Mouse (Mus musculus) CD4-positive, CD25-positive, alpha-beta regulatory T cell, adult 2 months (primary cell): ENCODE results near the gene Lmtk2.
A peak's percentile ranks its signal among the peaks of the same experiment; 100 is the strongest.

Experiments
- DNase-seq: peaks from one replicate; pipeline ENCODE4 v3.0.0-alpha.2; 2012; ENCODE audit warnings: low read depth, low spot score

The Lmtk2 gene

DNA sequence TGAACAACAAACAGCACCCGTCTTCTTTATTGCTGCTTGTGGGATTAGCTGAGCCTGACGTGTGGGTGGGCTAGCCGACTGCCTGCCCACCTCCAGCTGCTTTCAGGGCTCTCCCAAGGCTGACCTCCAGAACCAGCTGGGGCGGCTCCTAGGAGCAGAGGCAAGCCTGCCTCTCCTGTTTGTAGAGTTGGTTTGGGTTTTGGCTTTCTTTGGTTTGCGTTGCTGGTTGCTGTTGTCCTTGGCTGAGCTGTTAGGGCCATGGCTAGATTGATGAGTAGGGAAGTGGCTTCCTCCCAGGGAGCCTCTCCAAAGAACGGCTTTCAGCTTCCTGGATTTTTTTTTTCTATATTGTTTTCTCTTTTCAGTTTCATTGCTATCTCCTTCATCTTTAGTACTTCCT is 78.0 kb downstream of the Lmtk2 start:
- no peak for DNase-seq

DNA sequence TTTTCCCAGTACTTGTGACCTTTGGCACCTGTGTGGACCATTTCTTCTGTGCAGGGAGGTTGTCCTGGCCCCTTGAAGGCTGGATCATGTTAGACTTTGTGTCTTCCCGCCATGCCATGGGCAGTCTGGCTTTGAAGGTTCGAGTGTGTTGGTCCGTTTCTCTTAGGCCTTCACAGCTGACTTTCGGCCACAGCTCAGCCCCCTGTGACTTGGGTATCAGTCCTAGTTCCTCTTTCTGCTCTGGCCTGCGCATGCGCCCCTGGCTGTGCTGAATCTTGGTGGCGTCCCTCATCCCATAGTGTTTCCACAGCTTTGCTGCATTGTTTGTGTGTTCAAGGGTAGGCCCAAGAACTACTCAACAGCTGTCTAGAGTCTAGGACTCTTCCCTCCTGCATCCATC is 81.0 kb downstream of the Lmtk2 start:
- no peak for DNase-seq

DNA sequence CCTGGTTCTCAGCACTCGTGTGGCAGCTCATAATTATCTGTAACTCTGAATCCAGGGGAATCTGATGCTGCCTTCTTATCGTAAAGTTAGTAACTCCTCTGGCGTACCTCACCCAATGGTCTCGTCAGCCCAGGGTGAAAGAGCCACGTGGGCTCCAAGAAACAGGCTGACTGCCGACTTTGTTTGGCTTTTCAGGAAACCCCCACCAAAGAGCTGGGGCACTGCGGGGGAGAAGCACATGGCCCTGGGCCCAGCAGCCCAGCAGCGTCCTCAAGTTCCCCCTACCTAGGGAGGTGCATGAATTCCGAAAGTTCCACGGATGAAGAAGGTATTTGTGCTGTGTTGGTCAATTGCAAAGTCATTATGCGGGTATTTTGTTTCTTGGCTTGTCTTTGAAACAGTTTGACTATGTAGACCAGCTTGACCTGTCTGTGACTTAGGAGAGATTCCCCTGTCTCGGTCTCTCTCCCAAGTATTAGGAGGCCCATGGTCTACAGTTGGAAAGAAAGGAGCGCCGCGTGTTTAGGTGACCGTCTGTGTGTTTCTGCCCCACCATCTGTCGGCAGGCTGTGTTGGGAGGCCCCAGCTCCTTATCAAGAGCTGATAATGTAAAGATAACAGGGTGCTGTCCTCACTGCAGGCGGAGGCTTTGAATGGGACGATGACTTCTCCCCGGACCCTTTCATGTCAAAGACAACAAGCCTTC is 82.5 kb downstream of the Lmtk2 start:
- no peak for DNase-seq

DNA sequence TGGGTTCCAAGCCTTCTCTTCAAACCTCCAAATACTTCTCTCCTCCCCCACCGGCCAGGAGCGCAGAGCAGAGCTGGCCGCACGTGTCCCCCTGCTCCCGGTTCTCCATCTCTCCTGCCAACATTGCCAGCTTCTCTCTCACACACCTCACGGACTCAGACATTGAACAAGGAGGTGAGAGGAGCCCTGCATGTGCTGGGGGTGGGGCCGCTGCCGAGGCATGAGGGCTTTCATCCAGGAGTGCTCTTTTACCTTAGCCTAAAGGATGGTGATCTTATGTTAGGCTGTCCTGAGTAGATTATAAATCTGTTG is 83.0 kb downstream of the Lmtk2 start:
- no peak for DNase-seq

DNA sequence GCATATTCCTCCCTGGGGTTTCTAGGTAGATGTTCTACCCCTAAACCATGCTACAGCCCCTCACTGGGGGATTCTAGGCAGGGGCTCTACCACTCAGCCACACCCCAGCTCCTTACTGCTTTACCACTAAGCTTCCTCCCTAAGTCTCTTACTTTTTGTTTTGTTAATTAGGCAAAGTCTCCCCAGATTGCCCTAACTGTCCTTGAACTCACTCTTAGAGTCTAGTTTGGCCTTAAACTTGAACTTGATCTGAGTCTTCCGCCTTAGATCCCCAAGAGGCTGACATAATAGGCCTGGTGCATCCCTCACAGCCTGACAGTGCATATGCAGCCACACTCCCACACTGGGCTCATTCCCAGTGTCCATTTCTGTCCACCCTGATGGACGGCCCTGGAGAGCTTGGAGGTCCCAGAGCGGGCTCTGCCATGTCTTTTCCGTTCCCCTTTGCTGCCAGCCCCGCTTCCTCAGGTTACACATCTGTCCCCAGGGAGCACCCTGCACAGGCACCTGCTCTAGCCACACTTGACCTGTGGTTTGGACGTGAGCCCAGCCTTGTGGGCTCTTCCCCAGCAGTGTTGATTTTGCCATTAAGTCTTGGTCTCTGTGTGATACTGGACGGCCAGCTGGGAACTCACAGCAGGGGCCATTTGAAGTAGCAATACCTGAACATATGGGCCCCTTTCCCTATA is 83.6 kb downstream of the Lmtk2 start:
- no peak for DNase-seq

DNA sequence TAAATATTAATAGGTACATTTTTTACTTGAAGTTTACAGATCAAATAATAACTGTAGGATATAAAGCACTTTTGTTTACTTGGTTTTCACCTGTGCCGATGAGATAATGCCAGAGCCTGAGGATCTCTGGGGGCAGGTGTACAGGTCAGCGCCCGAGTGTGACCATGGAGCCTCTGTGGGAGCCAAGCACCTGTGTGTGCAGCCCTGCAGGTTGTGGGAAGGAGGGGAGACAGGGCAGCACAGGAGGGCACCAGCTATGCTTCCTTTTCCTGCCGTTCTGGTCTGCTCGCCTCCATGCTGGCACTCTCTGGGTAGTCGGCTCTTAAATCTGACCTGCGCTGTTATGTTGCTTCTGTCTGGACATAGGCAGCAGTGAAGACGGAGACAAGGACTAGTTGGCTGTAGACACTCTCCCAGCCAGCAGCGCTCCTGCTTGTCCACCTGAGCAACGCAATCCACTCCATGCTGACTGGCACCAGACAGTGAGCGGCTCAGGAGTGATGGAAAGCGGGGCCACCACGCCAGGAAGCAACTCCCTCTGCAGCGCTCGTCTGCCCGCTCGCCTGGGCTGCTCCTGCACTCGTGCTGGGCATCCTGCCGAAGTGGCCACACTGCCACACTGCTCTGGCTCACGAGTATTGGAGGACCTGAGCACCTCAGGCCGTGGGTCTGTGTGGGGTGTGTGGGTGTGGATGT is 84.3 kb downstream of the Lmtk2 start:
- no peak for DNase-seq

DNA sequence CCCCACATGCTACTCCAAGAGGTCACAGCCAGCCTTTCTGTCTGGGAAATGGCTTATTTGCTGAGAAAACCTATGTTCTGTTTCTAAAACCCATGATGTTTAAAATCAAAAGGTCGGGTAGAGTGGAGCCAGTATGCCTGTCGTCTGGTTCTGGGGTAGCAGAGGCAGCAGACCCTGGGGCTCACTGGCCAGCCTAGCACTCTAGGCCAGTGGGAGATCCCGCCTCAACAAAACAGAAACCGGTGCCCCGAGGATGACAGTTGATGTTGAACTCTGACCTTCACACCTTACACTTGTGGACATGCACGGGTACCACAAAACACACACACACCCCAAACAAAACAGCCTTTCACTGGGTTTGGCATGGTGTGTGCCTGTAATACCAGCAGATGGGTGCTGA is 88.2 kb downstream of the Lmtk2 start:
- DNase-seq = no peak

DNA sequence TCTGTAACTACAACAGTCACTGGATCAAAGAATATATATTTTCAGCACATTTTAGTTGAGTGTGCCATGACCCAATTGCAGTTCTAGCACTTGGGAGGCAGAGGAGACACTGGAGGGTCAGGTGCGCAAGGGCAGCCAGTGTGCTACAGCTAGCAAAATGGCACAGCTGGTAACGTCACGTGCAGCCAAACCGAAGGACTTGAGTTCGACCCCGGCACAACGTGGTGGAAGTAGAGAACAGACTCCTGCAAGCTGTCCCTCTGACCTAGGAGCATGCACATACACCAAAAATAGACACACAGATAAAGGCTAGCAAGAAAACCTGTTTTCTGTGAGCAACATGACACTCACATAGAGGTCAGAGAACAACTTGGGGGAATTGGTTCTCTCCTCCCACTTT is 89.1 kb downstream of the Lmtk2 start:
- no peak for DNase-seq

DNA sequence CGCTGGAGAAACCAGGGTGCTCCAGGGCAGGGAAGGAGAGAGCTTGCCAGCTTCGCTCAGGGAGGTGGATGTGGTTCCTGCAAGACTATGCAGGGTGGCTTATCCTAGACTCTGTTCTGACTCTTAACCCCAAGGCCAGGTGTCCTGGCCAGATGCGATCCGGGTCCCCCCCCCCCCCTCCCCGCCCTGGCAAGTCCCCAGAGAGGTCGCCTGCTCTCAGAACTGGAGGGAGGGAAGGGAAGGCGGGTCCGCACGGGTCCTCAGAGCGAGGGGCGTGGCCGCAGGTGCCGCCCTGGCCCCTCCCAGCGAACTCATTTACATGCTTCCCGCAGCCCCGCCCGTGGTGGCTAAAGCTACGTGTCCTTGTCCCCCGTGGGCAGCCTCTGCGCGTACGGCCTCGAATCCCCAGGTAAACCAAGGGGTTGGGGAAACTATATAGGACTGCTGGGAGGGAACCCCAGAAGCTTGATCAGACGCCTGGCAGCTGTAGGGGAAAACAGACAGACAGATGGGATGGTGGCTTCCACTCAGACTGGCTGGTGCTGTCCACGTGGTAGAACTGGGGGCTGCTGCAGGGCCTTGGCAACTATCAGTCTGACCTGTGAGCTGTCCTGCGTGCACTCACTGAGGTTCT is 89.8 kb downstream of the Lmtk2 start, which contains the start of gene Bhlha15:
TSS of gene Bhlha15 (plus strand) at position 337 of the 634 bp plus-strand sequence.
- peak; percentile 62 for DNase-seq

DNA sequence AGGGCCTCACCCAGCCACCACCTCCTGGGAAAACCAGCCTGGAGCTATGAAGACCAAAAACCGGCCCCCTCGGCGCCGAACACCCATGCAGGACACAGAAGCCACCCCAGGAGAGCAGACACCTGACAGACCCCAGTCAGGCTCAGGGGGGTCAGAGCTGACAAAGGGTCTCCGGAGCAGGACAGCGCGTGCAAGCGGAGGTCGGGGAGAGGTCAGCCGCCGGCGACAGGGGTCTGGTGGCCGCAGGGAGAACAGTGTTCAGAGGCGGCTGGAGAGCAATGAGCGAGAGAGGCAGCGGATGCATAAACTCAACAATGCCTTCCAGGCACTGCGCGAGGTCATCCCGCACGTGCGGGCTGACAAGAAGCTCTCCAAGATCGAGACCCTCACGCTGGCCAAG is 90.8 kb downstream of the Lmtk2 start:
- DNase-seq = no peak

DNA sequence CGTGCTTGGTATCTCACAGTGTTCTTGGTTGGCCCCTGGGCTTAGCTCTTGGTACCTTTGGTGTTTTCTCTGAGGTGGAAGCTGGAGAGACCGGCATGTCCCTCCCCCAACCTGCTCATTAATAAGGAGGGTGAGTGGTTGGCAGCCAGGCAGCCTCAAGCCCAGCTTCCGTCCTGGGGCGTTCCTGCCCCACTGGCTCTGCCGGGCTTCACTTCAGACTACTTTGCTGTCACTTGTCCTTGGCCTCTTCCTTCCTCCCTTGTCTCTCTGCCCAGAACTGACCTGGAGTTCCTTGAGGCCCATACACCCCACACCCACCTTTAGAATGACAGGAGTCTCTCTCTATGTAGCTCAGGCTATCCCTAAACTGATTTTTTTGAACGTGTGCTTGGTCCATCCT is 92.4 kb downstream of the Lmtk2 start:
- DNase-seq = no peak

DNA sequence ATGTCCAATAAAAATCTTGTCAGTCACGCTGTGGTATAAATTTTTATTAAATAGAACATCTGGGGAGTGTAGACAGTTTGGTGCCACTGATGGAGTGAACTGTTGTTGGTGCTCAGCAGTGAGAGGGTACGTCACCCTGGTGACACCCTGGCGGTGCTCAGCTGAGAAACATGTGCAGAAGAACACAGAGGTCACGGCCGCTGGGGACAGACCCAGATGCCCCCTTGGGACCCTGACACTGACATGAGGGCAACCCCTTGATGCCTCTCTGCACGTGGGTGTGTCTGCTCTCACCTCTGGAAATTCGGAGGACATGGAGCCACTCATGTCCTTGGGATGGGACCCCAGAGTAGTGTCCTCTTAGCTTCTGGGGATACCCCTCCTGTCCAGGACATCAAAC is 94.2 kb downstream of the Lmtk2 start:
- DNase-seq = no peak

DNA sequence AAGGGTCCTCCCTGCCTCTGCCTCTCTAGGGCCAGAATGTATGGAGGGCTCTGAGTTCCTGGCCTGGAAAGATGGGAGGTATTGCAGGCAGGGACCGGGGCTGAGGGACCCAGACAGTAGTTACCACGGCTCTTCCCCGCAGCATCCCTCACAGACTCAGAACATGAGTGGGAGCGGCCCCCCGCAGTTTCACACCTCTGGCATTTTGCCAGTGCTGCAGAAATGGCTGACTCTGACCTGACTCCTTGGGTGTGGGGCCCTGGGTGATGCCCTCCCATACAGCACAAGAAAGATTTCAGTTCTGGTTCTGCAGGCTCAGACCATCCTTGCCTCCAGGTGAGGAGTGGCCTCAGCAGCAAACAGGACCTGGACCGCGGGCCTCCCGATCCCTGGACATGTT is 95.3 kb downstream of the Lmtk2 start:
- DNase-seq = no peak

DNA sequence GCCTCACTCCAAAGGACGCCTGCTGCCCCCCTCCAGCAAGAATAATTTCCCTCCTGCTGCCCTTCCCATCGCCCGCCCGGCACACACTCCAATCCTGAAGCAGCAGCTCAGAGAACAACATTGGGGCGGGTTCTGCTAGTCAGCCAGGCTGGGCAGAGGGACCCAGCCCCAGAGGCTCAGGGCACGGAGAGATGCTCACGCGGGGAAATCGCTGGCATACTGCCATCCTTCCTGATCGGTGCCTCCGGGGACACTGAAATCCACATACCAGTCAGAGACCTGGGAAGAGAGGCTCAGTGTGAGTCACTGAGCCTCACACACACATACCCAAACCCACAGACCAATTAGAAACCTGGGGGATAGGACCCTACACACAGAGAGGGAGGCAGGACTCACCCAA is 100.4 kb downstream of the Lmtk2 start:
- DNase-seq = no peak

DNA sequence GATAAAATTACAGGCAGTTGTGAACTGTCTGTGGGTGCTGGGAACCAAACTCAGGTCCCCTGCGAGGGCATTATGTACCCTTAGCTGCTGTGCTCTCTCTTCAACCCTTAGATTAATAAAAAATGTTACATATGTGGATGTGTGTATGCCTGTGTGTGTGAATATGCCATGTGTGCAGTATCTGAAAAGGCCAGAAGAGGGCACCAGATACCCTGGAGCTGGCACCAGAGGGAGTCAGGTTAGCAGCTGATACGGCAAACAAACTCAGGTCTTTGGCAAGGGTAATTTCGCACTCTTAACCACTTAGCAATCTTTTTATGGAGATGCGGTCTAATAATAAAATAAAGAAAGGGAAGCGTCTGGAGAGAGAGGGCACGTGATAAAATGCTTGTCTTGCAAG is 102.2 kb downstream of the Lmtk2 start:
- DNase-seq = peak; percentile 46

DNA sequence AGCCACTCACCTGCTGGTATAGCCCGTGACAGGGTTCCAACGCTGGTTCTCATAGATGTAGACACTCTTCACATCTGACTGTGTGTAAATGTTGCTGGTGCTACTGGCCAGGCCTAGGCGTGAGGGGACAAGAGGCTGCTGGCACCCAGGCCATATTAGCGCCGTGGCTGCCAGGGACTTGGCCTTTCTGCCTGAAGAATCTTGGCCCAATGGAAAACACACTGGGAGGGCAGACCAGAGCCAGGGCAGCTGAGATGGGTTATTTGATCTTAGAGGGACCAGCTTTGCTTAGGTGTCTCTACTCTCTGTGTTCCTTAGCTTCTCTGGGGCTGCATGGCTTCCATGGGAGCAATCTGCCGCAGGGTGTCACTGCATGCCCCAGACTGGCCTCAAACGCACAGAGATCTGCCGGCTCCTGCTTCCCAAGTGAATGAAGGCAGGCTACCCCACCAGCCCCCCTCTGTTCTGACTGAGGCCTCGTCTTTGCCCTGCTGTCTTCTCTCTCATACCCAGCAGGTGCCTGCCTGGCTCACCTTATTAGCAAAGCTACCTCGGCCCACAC is 103.2 kb downstream of the Lmtk2 start:
- DNase-seq = no peak

DNA sequence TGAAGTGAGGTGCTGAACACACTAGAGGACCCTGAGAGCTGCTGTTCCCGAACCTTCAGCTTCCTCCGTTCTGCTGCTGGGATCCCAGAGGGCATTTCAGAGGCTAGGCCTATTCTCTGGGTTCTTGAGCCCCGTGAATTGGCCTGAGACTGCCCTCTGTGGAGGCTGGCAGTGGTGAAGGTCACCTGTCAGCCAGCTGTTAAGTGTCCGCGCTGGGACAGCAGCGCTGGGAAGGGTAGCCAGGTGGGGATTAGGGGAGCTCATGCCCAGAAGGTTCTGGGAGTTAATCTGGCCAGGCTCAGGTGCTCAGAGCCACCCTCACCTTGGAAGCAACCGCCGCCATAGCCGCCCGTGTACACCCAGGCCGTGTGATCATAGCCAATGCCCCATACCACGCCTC is 104.1 kb downstream of the Lmtk2 start:
- no peak for DNase-seq

DNA sequence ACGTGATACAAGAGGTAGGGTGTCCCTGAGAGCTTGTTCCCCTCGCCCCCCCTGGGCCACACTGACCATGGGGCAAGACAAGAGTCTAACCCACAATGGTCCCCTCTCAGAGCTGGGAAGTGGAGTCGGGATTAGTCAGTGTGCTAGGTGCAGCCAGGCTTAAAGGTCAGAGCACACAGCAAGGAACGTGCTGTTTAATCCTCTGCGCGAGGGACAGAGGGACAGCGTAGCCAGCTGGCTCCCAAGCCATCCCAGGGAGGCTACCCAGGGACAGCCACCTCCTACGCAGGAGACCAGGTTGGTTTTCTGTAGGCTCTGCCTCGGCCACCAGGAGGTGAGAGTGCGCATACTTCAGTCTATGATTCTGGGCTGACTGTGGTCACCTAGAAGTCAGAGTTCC is 104.7 kb downstream of the Lmtk2 start:
- DNase-seq = no peak

DNA sequence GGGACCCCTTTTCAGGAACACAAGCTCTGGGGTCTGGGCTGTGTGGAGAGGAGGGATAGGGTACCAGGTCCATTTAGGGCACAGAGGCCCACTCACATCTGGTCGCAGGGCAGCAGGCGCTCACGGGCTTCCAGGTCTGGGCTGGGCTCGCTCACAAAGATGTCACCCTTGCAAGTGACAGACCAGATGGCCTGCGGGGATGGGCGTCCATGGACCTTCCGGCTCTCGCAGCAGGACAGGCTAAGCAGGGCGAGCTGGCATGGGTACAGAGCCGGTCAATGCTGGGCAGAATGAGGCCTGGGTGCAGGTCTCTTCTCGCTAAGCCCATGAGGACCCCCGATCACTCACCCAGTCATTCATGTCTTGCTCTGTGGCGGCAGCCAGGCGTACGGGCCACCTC is 105.8 kb downstream of the Lmtk2 start:
- DNase-seq = no peak

DNA sequence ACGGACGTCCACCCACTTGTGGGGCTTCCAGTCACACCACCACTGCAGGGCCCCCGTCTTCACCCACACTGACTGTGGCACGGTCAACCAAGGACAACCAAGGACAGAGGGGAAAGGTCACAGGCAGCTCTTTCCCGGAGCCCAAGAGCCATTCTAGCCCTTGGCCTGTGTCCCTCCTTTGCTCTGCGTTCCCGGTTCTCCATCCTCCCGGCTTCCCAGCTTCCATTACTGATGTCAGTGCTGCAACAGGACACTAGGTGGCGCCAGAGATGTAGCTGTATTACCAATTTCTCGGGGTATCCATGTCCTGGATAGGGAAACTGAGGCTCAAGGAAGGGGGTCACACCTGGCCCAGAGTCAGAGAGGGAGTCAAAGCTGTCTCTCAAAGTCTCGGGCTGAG is 107.2 kb downstream of the Lmtk2 start:
- DNase-seq = peak; percentile 65

DNA sequence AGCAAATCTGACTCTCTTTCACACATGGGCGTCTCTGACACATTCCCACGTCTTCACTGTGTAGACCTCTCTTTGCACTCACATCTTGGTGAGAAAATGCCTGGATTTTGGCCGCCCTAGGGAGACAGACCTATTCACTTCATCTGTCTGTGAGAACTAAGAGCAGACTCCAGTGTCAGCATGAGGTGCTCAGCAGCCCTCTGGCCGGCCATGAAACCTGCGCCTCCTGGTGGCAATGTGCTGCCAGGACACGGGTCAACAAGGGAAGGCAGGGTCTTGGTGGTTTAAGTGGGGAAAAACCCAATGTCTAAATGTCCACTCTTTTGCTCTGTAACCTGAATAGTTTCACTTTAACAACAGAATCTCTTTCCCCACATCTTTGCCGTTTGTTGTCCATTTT is 114.2 kb downstream of the Lmtk2 start:
- peak; percentile 72 for DNase-seq

DNA sequence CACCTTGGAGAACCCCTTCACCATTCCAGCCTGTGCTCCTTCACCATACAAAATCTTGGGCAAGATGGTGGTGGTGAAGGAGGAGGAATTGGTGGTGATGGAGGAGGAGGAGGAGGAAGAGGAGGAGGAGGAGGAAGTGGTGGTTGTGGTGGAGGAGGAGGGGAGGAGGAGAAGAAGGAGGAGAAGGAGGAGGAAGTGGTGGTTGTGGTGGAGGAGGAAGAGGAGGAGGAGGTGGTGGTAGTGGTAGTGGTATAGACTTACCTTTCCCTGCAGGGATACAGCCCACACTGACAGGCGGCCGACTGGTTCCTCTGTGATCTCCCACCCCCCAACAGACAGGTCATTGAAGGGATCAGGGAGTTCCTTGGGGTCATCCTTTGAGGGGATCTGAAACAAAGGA is 115.8 kb downstream of the Lmtk2 start:
- no peak for DNase-seq
